Mouse (Mus musculus): ENCODE measurements around the gene Cytip. TPM values are rescaled to one million over a fixed set of nuclear protein-coding genes. Genes with fewer than 3 reads are reported as not detected.

The Cytip gene
- polyA plus RNA-seq, 1 experiment from 2014 or later, result 0.30 TPM

- Histone ChIP-seq H3K4me1 (replicated peaks) (0 out of 2 replicates have a peak, but pooled peaks cover 3% of the 10 kb centered on the region), H3K27me3 (ENCODE audit: insufficient read depth, poor library complexity, severe bottlenecking) (no peaks in the 10 kb centered on the region), H3K27ac (no peak overlapping the region), H3K36me3 (no peaks in the 10 kb centered on the region), H3K9me3 (no peaks in the 10 kb centered on the region), H3K4me3 (no peak overlapping the region)
- 88% methylated on average over 5 of the region's 5 CpGs for WGBS
- no peak for DNase-seq (ENCODE audit: low spot score)
Measured at GRCm38 (mm10) chr2:58158539-58158938, 36.8 kb downstream of the Cytip start.

GRCm38 (mm10) chr2:58158107-58158506, 37.2 kb downstream of the Cytip start:
- no peak for DNase-seq (ENCODE audit: low spot score)
- Histone ChIP-seq H3K9me3 (no peaks in the 10 kb centered on the region), H3K4me3 (no peak overlapping the region), H3K4me1 (replicated peaks) (0 out of 2 replicates have a peak, but pooled peaks cover 3% of the 10 kb centered on the region), H3K36me3 (no peaks in the 10 kb centered on the region), H3K27me3 (ENCODE audit: insufficient read depth, poor library complexity, severe bottlenecking) (no peaks in the 10 kb centered on the region), H3K27ac (no peak overlapping the region)
- WGBS, result 78% methylated on average over 2 of the region's 2 CpGs

GRCm38 (mm10) chr2:58157466-58157865, 37.9 kb downstream of the Cytip start:
- Histone ChIP-seq H3K4me3 (no peak overlapping the region), H3K4me1 (replicated peaks) (0 out of 2 replicates have a peak, but pooled peaks cover 3% of the 10 kb centered on the region), H3K36me3 (no peaks in the 10 kb centered on the region), H3K9me3 (no peaks in the 10 kb centered on the region), H3K27ac (no peak overlapping the region), H3K27me3 (ENCODE audit: insufficient read depth, poor library complexity, severe bottlenecking) (no peaks in the 10 kb centered on the region)
- 89% methylated on average over 5 of the region's 5 CpGs for WGBS
- DNase-seq (ENCODE audit: low spot score), result no peak

- Histone ChIP-seq H3K36me3 (no peaks in the 10 kb centered on the region), H3K4me3 (no peak overlapping the region), H3K27ac (no peak overlapping the region), H3K27me3 (ENCODE audit: insufficient read depth, poor library complexity, severe bottlenecking) (no peaks in the 10 kb centered on the region), H3K4me1 (replicated peaks) (0 out of 2 replicates have a peak, but pooled peaks cover 3% of the 10 kb centered on the region), H3K9me3 (no peaks in the 10 kb centered on the region)
- 84% methylated on average over 5 of the region's 5 CpGs for WGBS
- no peak for DNase-seq (ENCODE audit: low spot score)
Measured at GRCm38 (mm10) chr2:58156495-58157392, 38.6 kb downstream of the Cytip start.

- no peak overlapping the region for H3K4me3 ChIP-seq
- no peaks in the 10 kb centered on the region for H3K36me3 ChIP-seq
- no peak for DNase-seq (ENCODE audit: low spot score)
- 94% methylated on average over 5 of the region's 5 CpGs for WGBS
- H3K9me3 ChIP-seq, result no peaks in the 10 kb centered on the region
- 0 out of 2 replicates have a peak, but pooled peaks cover 3% of the 10 kb centered on the region for H3K4me1 ChIP-seq (replicated peaks)
- no peak overlapping the region for H3K27ac ChIP-seq
- no peaks in the 10 kb centered on the region for H3K27me3 ChIP-seq (ENCODE audit: insufficient read depth, poor library complexity, severe bottlenecking)
Measured at GRCm38 (mm10) chr2:58156108-58156415, 39.3 kb downstream of the Cytip start.

- Histone ChIP-seq H3K4me3 (no peak overlapping the region), H3K27me3 (ENCODE audit: insufficient read depth, poor library complexity, severe bottlenecking) (no peaks in the 10 kb centered on the region), H3K4me1 (replicated peaks) (0 out of 2 replicates have a peak, but pooled peaks cover 3% of the 10 kb centered on the region), H3K36me3 (no peaks in the 10 kb centered on the region), H3K27ac (no peak overlapping the region), H3K9me3 (no peaks in the 10 kb centered on the region)
- no peak for DNase-seq (ENCODE audit: low spot score)
- WGBS, result 76% methylated on average over 7 of the region's 7 CpGs
Measured at GRCm38 (mm10) chr2:58155271-58156107, 39.8 kb downstream of the Cytip start.

- 92% methylated on average over 1 of the region's 1 CpGs for WGBS
- Histone ChIP-seq H3K36me3 (no peaks in the 10 kb centered on the region), H3K4me1 (replicated peaks) (0 out of 2 replicates have a peak, but pooled peaks cover 3% of the 10 kb centered on the region), H3K4me3 (no peak overlapping the region), H3K27ac (no peak overlapping the region), H3K9me3 (no peaks in the 10 kb centered on the region), H3K27me3 (ENCODE audit: insufficient read depth, poor library complexity, severe bottlenecking) (no peaks in the 10 kb centered on the region)
- no peak for DNase-seq (ENCODE audit: low spot score)
Measured at GRCm38 (mm10) chr2:58154555-58154954, 40.8 kb downstream of the Cytip start.

GRCm38 (mm10) chr2:58153742-58154141, 41.6 kb downstream of the Cytip start:
- Histone ChIP-seq H3K4me1 (replicated peaks) (0 out of 2 replicates have a peak, but pooled peaks cover 3% of the 10 kb centered on the region), H3K27ac (no peak overlapping the region), H3K9me3 (no peaks in the 10 kb centered on the region), H3K27me3 (ENCODE audit: insufficient read depth, poor library complexity, severe bottlenecking) (no peaks in the 10 kb centered on the region), H3K4me3 (no peak overlapping the region), H3K36me3 (no peaks in the 10 kb centered on the region)
- WGBS, result 88% methylated on average over 7 of the region's 7 CpGs
- no peak for DNase-seq (ENCODE audit: low spot score)

- no peaks in the 10 kb centered on the region for H3K4me1 ChIP-seq (replicated peaks)
- 91% methylated on average over 7 of the region's 7 CpGs for WGBS
Measured at GRCm38 (mm10) chr2:58149983-58150405, 45.3 kb downstream of the Cytip start.

GRCm38 (mm10) chr2:58146572-58146971, 48.8 kb downstream of the Cytip start:
- Histone ChIP-seq H3K27ac (no peak overlapping the region), H3K4me1 (replicated peaks) (no peaks in the 10 kb centered on the region), H3K36me3 (no peaks in the 10 kb centered on the region), H3K27me3 (ENCODE audit: insufficient read depth, poor library complexity, severe bottlenecking) (no peaks in the 10 kb centered on the region), H3K4me3 (no peak overlapping the region), H3K9me3 (no peaks in the 10 kb centered on the region)
- DNase-seq (ENCODE audit: low spot score), result no peak
- 88% methylated on average over 5 of the region's 5 CpGs for WGBS

More at GRCm38 (mm10) chr2:58149983-58150405, 45.3 kb downstream of the Cytip start:
- H3K36me3 ChIP-seq, result no peaks in the 10 kb centered on the region
- H3K4me3 ChIP-seq, result no peak overlapping the region
- no peaks in the 10 kb centered on the region for H3K27me3 ChIP-seq (ENCODE audit: insufficient read depth, poor library complexity, severe bottlenecking)
- H3K9me3 ChIP-seq, result no peaks in the 10 kb centered on the region
- H3K27ac ChIP-seq, result no peak overlapping the region
- no peak for DNase-seq (ENCODE audit: low spot score)

GRCm38 (mm10) chr2:58140531-58140930, 54.8 kb downstream of the Cytip start:
- Histone ChIP-seq H3K36me3 (no peaks in the 10 kb centered on the region), H3K4me1 (replicated peaks) (no peaks in the 10 kb centered on the region), H3K4me3 (no peak overlapping the region), H3K9me3 (no peaks in the 10 kb centered on the region), H3K27ac (no peak overlapping the region), H3K27me3 (ENCODE audit: insufficient read depth, poor library complexity, severe bottlenecking) (no peaks in the 10 kb centered on the region)
- WGBS, result 92% methylated on average over 1 of the region's 1 CpGs
- no peak for DNase-seq (ENCODE audit: low spot score)

- no peaks in the 10 kb centered on the region for H3K9me3 ChIP-seq
- H3K4me3 ChIP-seq, result no peak overlapping the region
- H3K27ac ChIP-seq, result no peak overlapping the region
- DNase-seq (ENCODE audit: low spot score), result no peak
- 92% methylated on average over 5 of the region's 5 CpGs for WGBS
- H3K4me1 ChIP-seq (replicated peaks), result no peaks in the 10 kb centered on the region
- H3K27me3 ChIP-seq (ENCODE audit: insufficient read depth, poor library complexity, severe bottlenecking), result no peaks in the 10 kb centered on the region
- no peaks in the 10 kb centered on the region for H3K36me3 ChIP-seq
Measured at GRCm38 (mm10) chr2:58138611-58139010, 56.7 kb downstream of the Cytip start.

- DNase-seq (ENCODE audit: low spot score), result no peak
- no peaks in the 10 kb centered on the region for H3K4me1 ChIP-seq (replicated peaks)
- H3K27ac ChIP-seq, result no peak overlapping the region
- no peak overlapping the region for H3K4me3 ChIP-seq
- no peaks in the 10 kb centered on the region for H3K9me3 ChIP-seq
- H3K27me3 ChIP-seq (ENCODE audit: insufficient read depth, poor library complexity, severe bottlenecking), result no peaks in the 10 kb centered on the region
- 91% methylated on average over 7 of the region's 7 CpGs for WGBS
- no peaks in the 10 kb centered on the region for H3K36me3 ChIP-seq
Measured at GRCm38 (mm10) chr2:58137676-58138075, 57.7 kb downstream of the Cytip start.
